ENCODE assay signal across 24 mouse cellular contexts in the genomic region with DNA sequence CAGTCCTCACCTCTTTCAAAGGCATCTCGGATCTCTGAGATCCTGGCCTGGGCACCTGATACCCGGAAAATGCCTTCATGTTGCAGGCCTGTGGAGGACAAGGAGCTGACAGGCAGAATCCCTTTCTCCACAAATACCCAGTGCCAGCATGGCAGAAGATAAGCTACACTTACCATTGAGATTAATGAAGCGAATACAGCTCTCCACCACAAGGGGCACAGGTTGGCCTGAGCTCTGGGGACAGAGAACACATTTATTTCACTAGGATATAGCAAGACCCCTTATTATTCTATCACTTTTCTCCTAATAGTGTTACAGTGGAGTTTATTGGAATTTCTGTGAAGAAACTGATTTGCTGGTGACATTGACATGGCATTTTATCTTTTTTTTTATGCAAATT. TPM values are rescaled to one million over a fixed set of nuclear protein-coding genes. Genes with fewer than 3 reads are reported as not detected.
DNase-seq lines count a peak whose midpoint lies in the region; ATAC-seq and TF ChIP-seq lines count a peak whose summit lies in the region.
"Had no signal": no experiment of that assay in that cellular context is flagged by ENCODE, and none has a peak within 500 bp of the region (broad histone marks: within the 10 kb centered on the region; RNA-seq: fewer than 3 reads in every experiment).

No protein-coding gene starts in this region.

- no peak for TF ChIP-seq EP300 in stomach, postnatal 0 days (optimal IDR thresholded peaks at IDR 0.05)

- DNase-seq in gastrocnemius, adult 2 months = no peak
- no peak for DNase-seq in gastrocnemius, adult 18-20 months (ENCODE audit: low spot score)
- no peak for DNase-seq in left cerebral cortex, adult 2 months (ENCODE audit: extremely low spot score in 1 of 2, low spot score in 2 of 2)
- no peak for DNase-seq in left cerebral cortex, postnatal 25 days (ENCODE audit: low spot score in 2 of 2)
- no peak for DNase-seq in midbrain, postnatal 0 days (ENCODE audit: low spot score)
- no peak for DNase-seq in stomach, postnatal 0 days (ENCODE audit: low spot score)
- no peak for DNase-seq in right cerebral cortex, adult 2 months (ENCODE audit: low spot score in 2 of 2)
- DNase-seq: adrenal gland, adult 2 months; cerebellum, adult 9-10 months; heart, postnatal 10 days; kidney, adult 18-20 months; kidney, postnatal 25 days; layer of hippocampus, adult 9-11 months; right cerebral cortex, postnatal 4 days; thymus, postnatal 14 days had no signal

- no peak overlapping the region for H3K9ac ChIP-seq in midbrain, postnatal 0 days (replicated peaks; ENCODE audit: low read length, poor library complexity, severe bottlenecking)
- no peak overlapping the region for H3K9ac ChIP-seq in midbrain, embryonic 13.5 days (replicated peaks)
- no peak overlapping the region for H3K9ac ChIP-seq in stomach, postnatal 0 days (ENCODE audit: low read length)
- H3K9ac ChIP-seq: embryonic facial prominence, embryonic 13.5 days; forebrain, embryonic 15.5 days; hindbrain, embryonic 15.5 days; limb, embryonic 13.5 days had no signal

- 68% methylated on average over 3 of the region's 3 CpGs for WGBS in midbrain, postnatal 0 days
- 61% methylated on average over 3 of the region's 3 CpGs for WGBS in midbrain, embryonic 13.5 days
- WGBS in stomach, postnatal 0 days = 74% methylated on average over 3 of the region's 3 CpGs

- H3K27ac ChIP-seq in gastrocnemius, adult 2 months = no peak overlapping the region
- H3K27ac ChIP-seq in left cerebral cortex, adult 2 months = no peak overlapping the region
- H3K27ac ChIP-seq in midbrain, postnatal 0 days (ENCODE audit: low read depth, low read length) = no peak overlapping the region
- no peak overlapping the region for H3K27ac ChIP-seq in midbrain, embryonic 13.5 days
- H3K27ac ChIP-seq in stomach, postnatal 0 days (replicated peaks) = no peak overlapping the region
- H3K27ac ChIP-seq: embryonic facial prominence, embryonic 13.5 days; forebrain, embryonic 15.5 days; heart, embryonic 10.5 days; hindbrain, embryonic 15.5 days; limb, embryonic 13.5 days had no signal

- H3K36me3 ChIP-seq in midbrain, postnatal 0 days (ENCODE audit: insufficient read depth, low read length) = no peaks in the 10 kb centered on the region
- no peaks in the 10 kb centered on the region for H3K36me3 ChIP-seq in midbrain, embryonic 13.5 days
- H3K36me3 ChIP-seq in stomach, postnatal 0 days (ENCODE audit: control insufficient read depth, insufficient read depth, low read length) = no peaks in the 10 kb centered on the region
- H3K36me3 ChIP-seq: embryonic facial prominence, embryonic 13.5 days; forebrain, embryonic 15.5 days; heart, embryonic 10.5 days; hindbrain, embryonic 15.5 days; limb, embryonic 13.5 days had no signal

- H3K4me1 ChIP-seq in midbrain, postnatal 0 days (ENCODE audit: insufficient read depth, low read length) = no peaks in the 10 kb centered on the region
- H3K4me1 ChIP-seq in midbrain, embryonic 13.5 days (replicated peaks) = no peaks in the 10 kb centered on the region
- H3K4me1 ChIP-seq in stomach, postnatal 0 days (replicated peaks; ENCODE audit: control insufficient read depth, insufficient read depth) = no peaks in the 10 kb centered on the region
- H3K4me1 ChIP-seq: embryonic facial prominence, embryonic 13.5 days; forebrain, embryonic 15.5 days; heart, embryonic 10.5 days; hindbrain, embryonic 15.5 days; limb, embryonic 13.5 days had no signal

- H3K4me2 ChIP-seq in midbrain, postnatal 0 days (ENCODE audit: low read depth, low read length, poor library complexity, severe bottlenecking) = no peak overlapping the region
- H3K4me2 ChIP-seq in midbrain, embryonic 13.5 days (replicated peaks) = no peak overlapping the region
- H3K4me2 ChIP-seq in stomach, postnatal 0 days (replicated peaks; ENCODE audit: low read depth) = no peak overlapping the region
- H3K4me2 ChIP-seq: embryonic facial prominence, embryonic 13.5 days; forebrain, embryonic 15.5 days; hindbrain, embryonic 15.5 days; limb, embryonic 13.5 days had no signal

- no peak overlapping the region for H3K4me3 ChIP-seq in gastrocnemius, adult 2 months
- no peak overlapping the region for H3K4me3 ChIP-seq in left cerebral cortex, adult 2 months
- H3K4me3 ChIP-seq in midbrain, postnatal 0 days (ENCODE audit: low read depth, low read length) = no peak overlapping the region
- H3K4me3 ChIP-seq in midbrain, embryonic 13.5 days (replicated peaks) = no peak overlapping the region
- H3K4me3 ChIP-seq in stomach, postnatal 0 days (ENCODE audit: low read depth, low read length) = no peak overlapping the region
- H3K4me3 ChIP-seq: embryonic facial prominence, embryonic 13.5 days; forebrain, embryonic 15.5 days; heart, embryonic 10.5 days; hindbrain, embryonic 15.5 days; limb, embryonic 13.5 days had no signal

- H3K9me3 ChIP-seq in midbrain, postnatal 0 days (ENCODE audit: low read length) = no peaks in the 10 kb centered on the region
- no peaks in the 10 kb centered on the region for H3K9me3 ChIP-seq in midbrain, embryonic 13.5 days
- no peaks in the 10 kb centered on the region for H3K9me3 ChIP-seq in stomach, postnatal 0 days (ENCODE audit: control insufficient read depth, low read length)
- H3K9me3 ChIP-seq: embryonic facial prominence, embryonic 13.5 days; forebrain, embryonic 15.5 days; heart, embryonic 10.5 days; hindbrain, embryonic 15.5 days; limb, embryonic 13.5 days had no signal

- no peak for ATAC-seq in midbrain, postnatal 0 days (ENCODE audit: low FRiP score)
- ATAC-seq in midbrain, embryonic 13.5 days = no peak
- no peak for ATAC-seq in stomach, postnatal 0 days (ENCODE audit: low FRiP score, low TSS enrichment)
- ATAC-seq: forebrain, embryonic 15.5 days; midbrain, embryonic 16.5 days had no signal

- no peaks in the 10 kb centered on the region for H3K27me3 ChIP-seq in midbrain, postnatal 0 days (ENCODE audit: insufficient read depth, low read length)
- no peaks in the 10 kb centered on the region for H3K27me3 ChIP-seq in midbrain, embryonic 13.5 days
- no peaks in the 10 kb centered on the region for H3K27me3 ChIP-seq in stomach, postnatal 0 days (ENCODE audit: control insufficient read depth, insufficient read depth, low read length)
- H3K27me3 ChIP-seq: embryonic facial prominence, embryonic 13.5 days; forebrain, embryonic 15.5 days; hindbrain, embryonic 15.5 days; limb, embryonic 13.5 days had no signal

- peak; percentile 7; the same call in 1 of the 2 replicates for TF ChIP-seq CTCF in gastrocnemius, adult 2 months (IDR thresholded peaks at IDR 0.05)
- peak; percentile 35 for TF ChIP-seq CTCF in left cerebral cortex, adult 2 months (IDR thresholded peaks at IDR 0.05)
- peak; percentile 57 for TF ChIP-seq CTCF in midbrain, postnatal 0 days (IDR thresholded peaks at IDR 0.05)
- TF ChIP-seq CTCF in stomach, postnatal 0 days (IDR thresholded peaks at IDR 0.05; ENCODE audit: low read depth) = peak; percentile 41

- intact Hi-C loops in gastrocnemius, adult 2 months (cut with DNase I) = loop anchor here (10.0 kb wide), 2 partner anchors 193 to 843 kb away; no protein-coding TSS in a partner anchor
- intact Hi-C loops in left cerebral cortex, adult 2 months (cut with DNase I) = no loop called here
- intact Hi-C loops in left cerebral cortex, postnatal 25 days (cut with DNase I) = no loop called here

RNA-seq across cellular contexts. Expression of a gene that starts 2.1 kb away (rescaled TPM):
- 1 to 10 TPM; 2.3 to 3.2 TPM for total RNA-seq in gastrocnemius, adult 2 months (2021)
- total RNA-seq in gastrocnemius, adult 18-20 months (2021) = 1 to 10 TPM; 1.5 to 2.7 TPM
- total RNA-seq in left cerebral cortex, adult 2 months (2021) = 100 to 1,000 TPM; 150 to 161 TPM
- total RNA-seq in left cerebral cortex, postnatal 25 days (2021) = 100 to 1,000 TPM; 152 to 158 TPM
- 292 and 296 TPM in 2 replicates for total RNA-seq in midbrain, postnatal 0 days (2014; rRNA removed)
- polyA plus RNA-seq in midbrain, postnatal 0 days (2015; fragmentation: Nextera tagmentation; extraction: Ambion mirVana) = 113 and 116 TPM in 2 replicates
- polyA plus RNA-seq in midbrain, embryonic 13.5 days (2015; fragmentation: Nextera tagmentation; extraction: Ambion mirVana) = 73.8 and 80.8 TPM in 2 replicates
- polyA plus RNA-seq in stomach, postnatal 0 days (2015; fragmentation: Nextera tagmentation; extraction: Ambion mirVana) = 3.9 and 5.8 TPM in 2 replicates

RNA-seq across cellular contexts. Expression of a gene that starts 6.1 kb away (rescaled TPM):
- total RNA-seq in gastrocnemius, adult 2 months (2021) = not detected
- total RNA-seq in gastrocnemius, adult 18-20 months (2021) = not detected
- not detected for total RNA-seq in left cerebral cortex, adult 2 months (2021)
- total RNA-seq in left cerebral cortex, postnatal 25 days (2021) = not detected
- not detected in 2 replicates for total RNA-seq in midbrain, postnatal 0 days (2014; rRNA removed)
- polyA plus RNA-seq in midbrain, postnatal 0 days (2015; fragmentation: Nextera tagmentation; extraction: Ambion mirVana) = 0.06 TPM in 1 of 2 replicates, not detected in the other
- polyA plus RNA-seq in midbrain, embryonic 13.5 days (2015; fragmentation: Nextera tagmentation; extraction: Ambion mirVana) = 0.24 and 0.27 TPM in 2 replicates
- 0.42 and 0.67 TPM in 2 replicates for polyA plus RNA-seq in stomach, postnatal 0 days (2015; fragmentation: Nextera tagmentation; extraction: Ambion mirVana)
- total RNA-seq: adrenal gland, adult 2 months; gastrocnemius, postnatal 4 days; heart, postnatal 10 days; left cerebral cortex, postnatal 10 days had no signal
- polyA plus RNA-seq: adrenal gland, adult 2 months; heart, embryonic 10.5 days had no signal

RNA-seq across cellular contexts. Expression of a gene that starts 23.7 kb away (rescaled TPM):
- total RNA-seq in gastrocnemius, adult 2 months (2021) = under 1 TPM; 0.59 to 0.89 TPM
- under 1 TPM; 0.33 to 0.43 TPM for total RNA-seq in gastrocnemius, adult 18-20 months (2021)
- total RNA-seq in left cerebral cortex, adult 2 months (2021) = 1 to 10 TPM; 4.1 to 6.1 TPM
- 1 to 10 TPM; 3.6 to 4.7 TPM for total RNA-seq in left cerebral cortex, postnatal 25 days (2021)
- total RNA-seq in midbrain, postnatal 0 days (2014; rRNA removed) = 4.8 and 5.6 TPM in 2 replicates
- 1.3 and 1.4 TPM in 2 replicates for polyA plus RNA-seq in midbrain, postnatal 0 days (2015; fragmentation: Nextera tagmentation; extraction: Ambion mirVana)
- polyA plus RNA-seq in midbrain, embryonic 13.5 days (2015; fragmentation: Nextera tagmentation; extraction: Ambion mirVana) = 2.8 and 2.9 TPM in 2 replicates
- 1.2 TPM in 2 replicates for polyA plus RNA-seq in stomach, postnatal 0 days (2015; fragmentation: Nextera tagmentation; extraction: Ambion mirVana)

RNA-seq across cellular contexts. Expression of a gene that starts 23.8 kb away (rescaled TPM):
- 10 to 100 TPM; 51.2 to 63.4 TPM for total RNA-seq in gastrocnemius, adult 2 months (2021)
- 10 to 100 TPM; 50.2 to 56.5 TPM for total RNA-seq in gastrocnemius, adult 18-20 months (2021)
- total RNA-seq in left cerebral cortex, adult 2 months (2021) = 10 to 100 TPM; 56.8 to 61.2 TPM
- total RNA-seq in left cerebral cortex, postnatal 25 days (2021) = 10 to 100 TPM; 45.4 to 53.4 TPM
- total RNA-seq in midbrain, postnatal 0 days (2014; rRNA removed) = 47.7 and 83.0 TPM in 2 replicates
- 77.5 and 81.8 TPM in 2 replicates for polyA plus RNA-seq in midbrain, postnatal 0 days (2015; fragmentation: Nextera tagmentation; extraction: Ambion mirVana)
- polyA plus RNA-seq in midbrain, embryonic 13.5 days (2015; fragmentation: Nextera tagmentation; extraction: Ambion mirVana) = 107 and 108 TPM in 2 replicates
- polyA plus RNA-seq in stomach, postnatal 0 days (2015; fragmentation: Nextera tagmentation; extraction: Ambion mirVana) = 82.6 and 88.2 TPM in 2 replicates

RNA-seq across cellular contexts. Expression of a gene that starts 32.7 kb away (rescaled TPM):
- total RNA-seq in gastrocnemius, adult 2 months (2021) = 1 to 10 TPM; 1.4 to 1.7 TPM
- total RNA-seq in gastrocnemius, adult 18-20 months (2021) = 1 to 10 TPM; 1.6 to 2.0 TPM
- total RNA-seq in left cerebral cortex, adult 2 months (2021) = 1 to 10 TPM; 5.2 to 6.0 TPM
- 1 to 10 TPM; 4.4 to 4.9 TPM for total RNA-seq in left cerebral cortex, postnatal 25 days (2021)
- total RNA-seq in midbrain, postnatal 0 days (2014; rRNA removed) = 3.3 and 8.8 TPM in 2 replicates
- 10.3 and 12.5 TPM in 2 replicates for polyA plus RNA-seq in midbrain, postnatal 0 days (2015; fragmentation: Nextera tagmentation; extraction: Ambion mirVana)
- polyA plus RNA-seq in midbrain, embryonic 13.5 days (2015; fragmentation: Nextera tagmentation; extraction: Ambion mirVana) = 10.5 and 12.3 TPM in 2 replicates
- 19.2 and 19.7 TPM in 2 replicates for polyA plus RNA-seq in stomach, postnatal 0 days (2015; fragmentation: Nextera tagmentation; extraction: Ambion mirVana)

Comparison
In these comparisons a context has a peak if more than half of its experiments do, and no peak if none do; other contexts are left out.
1. CTCF ChIP-seq: peak in every context shown above with its lines; median percentile 57 in midbrain, postnatal 0 days; 41 in stomach, postnatal 0 days; 35 in left cerebral cortex, adult 2 months; 7 in gastrocnemius, adult 2 months.
2. RNA of a gene that starts 2.1 kb away (total RNA-seq): 292 to 296 TPM in midbrain, postnatal 0 days, 150 to 161 TPM in left cerebral cortex, adult 2 months and 152 to 158 TPM in left cerebral cortex, postnatal 25 days; 2.3 to 3.2 TPM in gastrocnemius, adult 2 months and 1.5 to 2.7 TPM in gastrocnemius, adult 18-20 months; every median in the first group is over 10 times any median in the second.